Mouse (Mus musculus): Measurements from ENCODE around the gene Sh3gl2.

GRCm38 (mm10) chr4:85163313-85163615 is 41.7 kb upstream of the Sh3gl2 start:
- TF ChIP-seq POLR2A (IDR thresholded peaks at IDR 0.05; ENCODE audit: insufficient read depth, low read length) (no peak), CTCF (IDR thresholded peaks at IDR 0.05; ENCODE audit: low read depth, low read length) (no peak)
